8 mouse cellular contexts compared by ENCODE assay signal in genomic region chr10:127667269-127668092, GRCm38 (mm10). TPM values are rescaled to one million over a fixed set of nuclear protein-coding genes. Genes with fewer than 3 reads are reported as not detected.
DNase-seq lines count a peak whose midpoint lies in the region; ATAC-seq and TF ChIP-seq lines count a peak whose summit lies in the region.

No protein-coding gene starts in this region.

- CTCF ChIA-PET in Patski (lab: Charles Lee), result interaction anchor here (1.2 to 1.5 kb wide), 2 partner anchors 25 to 45 kb away, joined by 3 read pairs; partner anchors contain the start of gene Stat6

- no peaks in the 10 kb centered on the region for H3K36me3 ChIP-seq in hindbrain, embryonic 15.5 days

- WGBS in hindbrain, embryonic 15.5 days, result 2% methylated on average over 35 of the region's 35 CpGs

- peak; percentile 49 for ATAC-seq in Patski
- no peak for ATAC-seq in hindbrain, embryonic 15.5 days (ENCODE audit: low FRiP score, low read depth)
- ATAC-seq in megakaryocyte progenitor cell, adult 5-6 weeks (replicated peaks; ENCODE audit: poor library complexity), result peak; percentile 23

- H3K4me2 ChIP-seq in hindbrain, embryonic 15.5 days, result peak overlapping the region; percentile 91

- intact Hi-C loops in gastrocnemius, adult 2 months (cut with DNase I), result no loop called here
- intact Hi-C loops in left cerebral cortex, postnatal 25 days (cut with DNase I), result loop anchor here (2.0 kb wide), 2 partner anchors 25 to 47 kb away; partner anchors contain the start of genes Lrp1 and Stat6

- no peaks in the 10 kb centered on the region for H3K27me3 ChIP-seq in Patski
- peaks cover 59% of the 10 kb centered on the region for H3K27me3 ChIP-seq in hindbrain, embryonic 15.5 days

- H3K4me1 ChIP-seq in hindbrain, embryonic 15.5 days (replicated peaks), result peaks cover 46% of the 10 kb centered on the region

- in situ Hi-C loops in Patski (cut with MboI; ENCODE audit: low pct_unique_long_range_greater_than_20kb), result loop anchor here (25.0 kb wide), 3 partner anchors 380 to 1245 kb away; partner anchors contain the start of genes Bloc1s1, Cd63, Cdk4 and March9

- POLR2A ChIA-PET in Patski (lab: Charles Lee), result interaction anchor here (0.6 to 2.0 kb wide), 5 partner anchors 9 to 45 kb away, joined by 3 to 13 read pairs (median 4); partner anchors contain the start of gene Stat6

- H3K9me3 ChIP-seq in hindbrain, embryonic 15.5 days, result no peaks in the 10 kb centered on the region

- TF ChIP-seq CTCF in Patski (IDR thresholded peaks at IDR 0.05), result no peak
- no peak for TF ChIP-seq CTCF in gastrocnemius, adult 2 months (IDR thresholded peaks at IDR 0.05)

- H3K27ac ChIP-seq in gastrocnemius, adult 2 months, result peak overlapping the region; percentile 95
- H3K27ac ChIP-seq in hindbrain, embryonic 15.5 days (replicated peaks), result peak overlapping the region; percentile 73

- H3K4me3 ChIP-seq in gastrocnemius, adult 2 months, result peak overlapping the region; percentile 76
- peak overlapping the region; percentile 49 for H3K4me3 ChIP-seq in hindbrain, embryonic 15.5 days

- peak overlapping the region; percentile 47; the same call in 1 of the 2 replicates for H3K9ac ChIP-seq in hindbrain, embryonic 15.5 days

- DNase-seq in Patski (ENCODE audit: low read depth, low spot score), result no peak
- peak; percentile 67 to 73 for DNase-seq in cerebellum, postnatal 14 days
- peak; percentile 94 for DNase-seq in gastrocnemius, adult 2 months
- DNase-seq in left cerebral cortex, postnatal 25 days (ENCODE audit: low spot score in 2 of 2), result peak; percentile 62 to 78
- peak; percentile 62 for DNase-seq in right cerebral cortex, postnatal 25 days
- DNase-seq in urinary bladder, postnatal 4 days (ENCODE audit: low spot score in 2 of 2), result peak; percentile 90 to 91

RNA-seq across cellular contexts. Expression of gene Nemp1, which starts 0.8 kb away (rescaled TPM):
- 8.0 TPM for polyA plus RNA-seq in Patski (2021)
- 1 to 10 TPM; 1.5 to 2.1 TPM for total RNA-seq in gastrocnemius, adult 2 months (2021)
- 3.1 and 3.4 TPM in 2 replicates for polyA plus RNA-seq in hindbrain, embryonic 15.5 days (2015; fragmentation: Nextera tagmentation; extraction: Ambion mirVana)
- total RNA-seq in left cerebral cortex, postnatal 25 days (2021), result 1 to 10 TPM; 3.6 to 3.9 TPM
- 15.7 and 19.8 TPM in 2 replicates for total RNA-seq in megakaryocyte progenitor cell, adult 5-6 weeks (2015)
- total RNA-seq in megakaryocyte progenitor cell, adult 5-6 weeks (2017), result 17.8 and 25.3 TPM in 2 replicates

RNA-seq across cellular contexts. Expression of gene Nab2, which starts 0.9 kb away (rescaled TPM):
- 31.8 TPM for polyA plus RNA-seq in Patski (2021)
- total RNA-seq in gastrocnemius, adult 2 months (2021), result 1 to 10 TPM; 2.8 to 3.2 TPM
- 2.5 and 2.7 TPM in 2 replicates for polyA plus RNA-seq in hindbrain, embryonic 15.5 days (2015; fragmentation: Nextera tagmentation; extraction: Ambion mirVana)
- 10 to 100 TPM; 40.2 to 43.9 TPM for total RNA-seq in left cerebral cortex, postnatal 25 days (2021)
- 2.4 and 2.6 TPM in 2 replicates for total RNA-seq in megakaryocyte progenitor cell, adult 5-6 weeks (2015)
- 3.4 and 5.2 TPM in 2 replicates for total RNA-seq in megakaryocyte progenitor cell, adult 5-6 weeks (2017)

RNA-seq across cellular contexts. Expression of gene Stat6, which starts 24.7 kb away (rescaled TPM):
- 67.3 TPM for polyA plus RNA-seq in Patski (2021)
- 10 to 100 TPM; 17.1 to 18.9 TPM for total RNA-seq in gastrocnemius, adult 2 months (2021)
- 6.2 and 6.3 TPM in 2 replicates for polyA plus RNA-seq in hindbrain, embryonic 15.5 days (2015; fragmentation: Nextera tagmentation; extraction: Ambion mirVana)
- 10 to 100 TPM in 1 of 2 experiments, 1 to 10 TPM in 1; 8.8 to 10.2 TPM for total RNA-seq in left cerebral cortex, postnatal 25 days (2021)
- 27.3 and 29.6 TPM in 2 replicates for total RNA-seq in megakaryocyte progenitor cell, adult 5-6 weeks (2015)
- 38.9 and 42.7 TPM in 2 replicates for total RNA-seq in megakaryocyte progenitor cell, adult 5-6 weeks (2017)

RNA-seq across cellular contexts. Expression of gene Myo1a, which starts 37.5 kb away (rescaled TPM):
- 0.17 TPM for polyA plus RNA-seq in Patski (2021)
- total RNA-seq in gastrocnemius, adult 2 months (2021), result not detected
- polyA plus RNA-seq in hindbrain, embryonic 15.5 days (2015; fragmentation: Nextera tagmentation; extraction: Ambion mirVana), result 0.72 and 0.77 TPM in 2 replicates
- 1 to 10 TPM in 1 of 2 experiments, under 1 TPM in 1; 0.39 to 1.1 TPM for total RNA-seq in left cerebral cortex, postnatal 25 days (2021)
- total RNA-seq in megakaryocyte progenitor cell, adult 5-6 weeks (2015), result 0.15 TPM in 1 of 2 replicates, not detected in the other
- total RNA-seq in megakaryocyte progenitor cell, adult 5-6 weeks (2017), result 0.03 and 0.37 TPM in 2 replicates

RNA-seq across cellular contexts. Expression of gene Lrp1, which starts 46.5 kb away (rescaled TPM):
- polyA plus RNA-seq in Patski (2021), result 62.5 TPM
- 10 to 100 TPM; 34.6 to 71.3 TPM for total RNA-seq in gastrocnemius, adult 2 months (2021)
- polyA plus RNA-seq in hindbrain, embryonic 15.5 days (2015; fragmentation: Nextera tagmentation; extraction: Ambion mirVana), result 102 and 114 TPM in 2 replicates
- 100 to 1,000 TPM; 277 to 285 TPM for total RNA-seq in left cerebral cortex, postnatal 25 days (2021)
- 9.8 and 10.0 TPM in 2 replicates for total RNA-seq in megakaryocyte progenitor cell, adult 5-6 weeks (2015)
- total RNA-seq in megakaryocyte progenitor cell, adult 5-6 weeks (2017), result 4.5 and 7.3 TPM in 2 replicates

Comparison
In these comparisons a context has a peak if more than half of its experiments do, and no peak if none do; other contexts are left out.
1. RNA of gene Nab2, which starts 0.9 kb away (total RNA-seq): 40.2 to 43.9 TPM in left cerebral cortex, postnatal 25 days; 2.4 to 5.2 TPM in megakaryocyte progenitor cell, adult 5-6 weeks and 2.8 to 3.2 TPM in gastrocnemius, adult 2 months; every median in the first group is over 4 times any median in the second.